Mouse (Mus musculus) small intestine, adult 2 months (tissue): ENCODE measurements around the gene 9930022D16Rik.

Experiments
- CTCF ChIP-seq: fragments of 200-500 bp; IDR thresholded peaks from 2 replicates; pipeline ENCODE4 v1.5.1; 2012; ENCODE audit warnings: low read depth, mild to moderate bottlenecking, control low read depth, inconsistent platforms, low read length, moderate library complexity, mixed read lengths; ENCODE audit not compliant: insufficient replicate concordance, insufficient read length; ENCODE audit errors: extremely low read depth
- POLR2A ChIP-seq: fragments of 200-500 bp; IDR thresholded peaks from 2 replicates; pipeline ENCODE4 v1.6.1; 2012; ENCODE audit warnings: low read depth, mild to moderate bottlenecking, control low read depth, inconsistent platforms, low read length, moderate library complexity

GRCm38 (mm10) chr11:109468133-109468532 lies 54.4 kb downstream of the 9930022D16Rik start:
- TF ChIP-seq CTCF (no peak), POLR2A (no peak)
